Mouse (Mus musculus) intestine, embryonic 14.5 days (tissue): Measurements from ENCODE around the gene Pla2g12b. TPM values are rescaled to one million over a fixed set of nuclear protein-coding genes. Genes with fewer than 3 reads are reported as not detected.

Experiments used
- ATAC-seq: fragments of 200-750 bp; cut with Nextera tagmentation; replicated peaks from 2 replicates; pipeline ENCODE4 v1.8.0; 2017; ENCODE audit warnings: low read depth, moderate number of reproducible peaks, moderate TSS enrichment, moderate library complexity; ENCODE audit not compliant: low FRiP score, low TSS enrichment
- DNase-seq: peaks from one replicate; pipeline ENCODE4 v3.0.0-alpha.2; 2018; ENCODE audit warnings: low spot score
- H3K27ac ChIP-seq: fragments of 300-500 bp; sonication (generic); 2 replicates; pipeline ENCODE4 v1.5.1; 2014; ENCODE audit warnings: low read depth, mild to moderate bottlenecking, control low read depth
- H3K27me3 ChIP-seq: fragments of 300-500 bp; sonication (generic); replicated peaks from 2 replicates; pipeline ENCODE4 v1.6.1; 2014; ENCODE audit warnings: low read length, control low read depth; ENCODE audit not compliant: control insufficient read depth, insufficient read depth
- H3K36me3 ChIP-seq: fragments of 300-500 bp; sonication (generic); 2 replicates; pipeline ENCODE4 v1.6.1; 2014; ENCODE audit warnings: low read length, control low read depth; ENCODE audit not compliant: control insufficient read depth, insufficient read depth
- H3K4me1 ChIP-seq: fragments of 300-500 bp; sonication (generic); replicated peaks from 2 replicates; pipeline ENCODE4 v1.6.1; 2014; ENCODE audit warnings: low read length, control low read depth, mixed read lengths; ENCODE audit not compliant: control insufficient read depth, insufficient read depth
- H3K4me2 ChIP-seq: fragments of 300-500 bp; sonication (generic); 2 replicates; pipeline ENCODE4 v1.6.1; 2014; ENCODE audit warnings: low read length
- H3K4me3 ChIP-seq: fragments of 300-500 bp; sonication (generic); 2 replicates; pipeline ENCODE4 v1.5.1; 2014; ENCODE audit warnings: low read depth, low read length, control low read depth, mixed read lengths
- H3K9ac ChIP-seq: fragments of 300-500 bp; sonication (generic); 2 replicates; pipeline ENCODE4 v1.6.1; 2014; ENCODE audit warnings: mild to moderate bottlenecking, low read length
- H3K9me3 ChIP-seq: fragments of 300-500 bp; sonication (generic); 2 replicates; pipeline ENCODE4 v1.6.1; 2016; ENCODE audit warnings: low read length, control low read depth; ENCODE audit not compliant: control insufficient read depth
- WGBS: fragments of 180-500 bp; shearing (Covaris S2); extraction: QIAGEN DNeasy Blood & Tissue Kit; methylation state at CpG from one replicate; pipeline ENCODE4 v1.1.7; 2014; 5-methylcytosine and 5-hydroxymethylcytosine counted together
- polyA plus RNA-seq: library from polyadenylated mRNA; unstranded; fragments of >200 nt; fragmentation: Nextera tagmentation; extraction: Ambion mirVana; gene quantifications from 2 replicates; pipeline ENCODE4 v1.2.1, GENCODE M21; 2014

Gene Pla2g12b
- polyA plus RNA-seq: 11.6 and 14.2 TPM in 2 replicates

DNA sequence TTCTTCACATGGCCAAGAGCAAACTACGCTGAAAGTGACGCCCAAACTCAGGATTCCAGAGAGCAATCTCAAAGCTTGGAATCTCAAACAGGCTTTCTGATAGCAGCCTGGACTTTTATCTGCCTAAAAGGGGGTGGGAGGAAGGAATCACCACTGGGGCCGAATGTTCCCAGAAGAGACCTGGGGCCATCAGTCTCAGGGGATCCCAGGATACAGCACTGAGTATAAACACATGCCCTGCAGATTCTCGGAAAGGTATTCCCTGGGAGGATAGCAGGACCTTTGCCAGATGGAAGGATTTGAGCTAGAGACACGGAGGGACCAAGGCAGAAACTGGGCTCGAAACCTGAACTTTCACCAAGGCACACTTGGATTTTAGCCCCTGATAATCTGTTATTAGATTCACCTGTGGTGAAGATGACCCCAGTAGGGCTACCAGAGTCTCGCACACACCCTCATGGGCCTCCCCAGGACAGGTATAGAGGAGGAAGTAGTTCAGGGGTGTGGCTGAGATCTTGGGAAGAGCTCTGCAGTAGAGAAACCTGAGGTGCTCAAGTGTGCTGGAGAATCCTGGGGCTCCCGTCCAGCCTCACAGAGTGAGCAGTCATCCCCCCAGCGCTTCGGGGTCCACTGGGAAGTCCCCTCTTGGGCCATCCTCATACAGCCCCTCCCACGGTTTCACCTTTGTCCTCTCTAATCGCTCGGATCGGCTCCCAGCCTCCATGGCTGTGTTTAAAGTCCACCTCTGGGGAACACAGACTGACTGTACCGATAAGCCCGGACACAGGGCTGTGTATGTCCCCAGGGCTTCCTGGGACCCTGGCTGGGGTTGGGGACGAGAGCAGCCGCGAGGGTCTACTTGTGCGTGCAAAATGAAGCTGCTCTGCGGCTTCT is at the start of gene Pla2g12b:
Gene Pla2g12b (plus strand): TSS at position 762 of the 894 bp plus-strand sequence.
- 50% methylated on average over 21 of the region's 21 CpGs for WGBS
- no peak within 1 kb of the TSS for H3K4me3 ChIP-seq
- peaks cover 7% of the 10 kb centered on the region; the same call in 1 of the 2 replicates for H3K4me1 ChIP-seq
- DNase-seq: peak; percentile 58
- H3K9ac ChIP-seq: 0 out of 2 replicates have a peak within 1 kb of the TSS, but pooled peaks have one; percentile 13
- no peaks in the 10 kb centered on the region for H3K9me3 ChIP-seq
- 0 out of 2 replicates have a peak within 1 kb of the TSS, but pooled peaks have one; percentile 43 for H3K27ac ChIP-seq
- ATAC-seq: peak; percentile 74; the same call in 1 of the 2 replicates
- no peaks in the 10 kb centered on the region for H3K36me3 ChIP-seq
- H3K4me2 ChIP-seq: peak within 1 kb of the TSS; percentile 37
- no peaks in the 10 kb centered on the region for H3K27me3 ChIP-seq

GRCm38 (mm10) chr10:59354120-59354519 is 49.3 kb upstream of the Pla2g12b start:
- no peaks in the 10 kb centered on the region for H3K27me3 ChIP-seq
- WGBS: 93% methylated on average over 12 of the region's 12 CpGs
- no peaks in the 10 kb centered on the region for H3K9me3 ChIP-seq
- ATAC-seq: no peak
- no peak overlapping the region for H3K4me3 ChIP-seq
- H3K9ac ChIP-seq: no peak overlapping the region
- H3K4me2 ChIP-seq: no peak overlapping the region
- no peaks in the 10 kb centered on the region for H3K4me1 ChIP-seq
- DNase-seq: no peak
- H3K27ac ChIP-seq: no peak overlapping the region
- H3K36me3 ChIP-seq: peaks cover 76% of the 10 kb centered on the region

GRCm38 (mm10) chr10:59355020-59355419 is 48.4 kb upstream of the Pla2g12b start:
- WGBS: 85% methylated on average over 8 of the region's 8 CpGs
- Histone ChIP-seq H3K9me3 (no peaks in the 10 kb centered on the region), H3K9ac (no peak overlapping the region), H3K4me3 (no peak overlapping the region), H3K4me2 (no peak overlapping the region), H3K27ac (no peak overlapping the region), H3K4me1 (no peaks in the 10 kb centered on the region), H3K36me3 (peaks cover 76% of the 10 kb centered on the region), H3K27me3 (no peaks in the 10 kb centered on the region)
- DNase-seq (no peak), ATAC-seq (no peak)

- Histone ChIP-seq H3K4me1 (no peaks in the 10 kb centered on the region), H3K36me3 (peaks cover 75% of the 10 kb centered on the region), H3K27ac (no peak overlapping the region), H3K4me2 (no peak overlapping the region), H3K9me3 (no peaks in the 10 kb centered on the region), H3K4me3 (no peak overlapping the region), H3K27me3 (no peaks in the 10 kb centered on the region), H3K9ac (no peak overlapping the region)
- DNase-seq (no peak), ATAC-seq (no peak)
- 93% methylated on average over 4 of the region's 4 CpGs for WGBS
Observed at GRCm38 (mm10) chr10:59358744-59359143, 44.7 kb upstream of the Pla2g12b start.

- DNase-seq (no peak), ATAC-seq (no peak)
- H3K36me3 ChIP-seq: peaks cover 92% of the 10 kb centered on the region
- WGBS: 87% methylated on average over 2 of the region's 2 CpGs
- no peaks in the 10 kb centered on the region for H3K9me3 ChIP-seq
- H3K4me3 ChIP-seq: no peak overlapping the region
- no peak overlapping the region for H3K9ac ChIP-seq
- no peaks in the 10 kb centered on the region for H3K27me3 ChIP-seq
- H3K4me1 ChIP-seq: no peaks in the 10 kb centered on the region
- no peak overlapping the region for H3K4me2 ChIP-seq
- no peak overlapping the region for H3K27ac ChIP-seq
Observed at GRCm38 (mm10) chr10:59363208-59363607, 40.3 kb upstream of the Pla2g12b start.

DNA sequence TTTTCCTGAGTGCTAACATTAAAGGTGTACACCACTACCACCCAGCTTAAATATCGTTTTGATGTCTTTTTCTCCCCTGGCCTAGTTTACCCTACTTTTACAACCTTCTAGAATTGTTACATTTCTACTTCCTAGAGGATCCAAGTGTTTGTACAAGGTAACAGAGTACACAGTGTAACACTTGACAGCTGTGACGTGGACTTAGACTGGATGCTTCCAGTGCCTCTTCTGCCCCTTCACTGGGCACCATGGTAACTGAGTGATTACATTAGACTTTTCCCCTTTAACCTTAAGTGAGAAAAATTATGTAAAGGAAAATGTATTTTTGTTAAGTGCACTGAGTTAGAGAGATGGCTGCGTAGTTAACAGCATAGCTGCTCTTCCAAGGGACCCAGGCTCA is 38.9 kb upstream of the Pla2g12b start:
- H3K9ac ChIP-seq: no peak overlapping the region
- ATAC-seq: no peak
- H3K4me1 ChIP-seq: no peaks in the 10 kb centered on the region
- peaks cover 96% of the 10 kb centered on the region for H3K36me3 ChIP-seq
- H3K4me3 ChIP-seq: no peak overlapping the region
- no peaks in the 10 kb centered on the region for H3K27me3 ChIP-seq
- WGBS: 74% methylated on average over 3 of the region's 3 CpGs
- H3K9me3 ChIP-seq: no peaks in the 10 kb centered on the region
- H3K27ac ChIP-seq: no peak overlapping the region
- DNase-seq: no peak
- no peak overlapping the region for H3K4me2 ChIP-seq

DNA sequence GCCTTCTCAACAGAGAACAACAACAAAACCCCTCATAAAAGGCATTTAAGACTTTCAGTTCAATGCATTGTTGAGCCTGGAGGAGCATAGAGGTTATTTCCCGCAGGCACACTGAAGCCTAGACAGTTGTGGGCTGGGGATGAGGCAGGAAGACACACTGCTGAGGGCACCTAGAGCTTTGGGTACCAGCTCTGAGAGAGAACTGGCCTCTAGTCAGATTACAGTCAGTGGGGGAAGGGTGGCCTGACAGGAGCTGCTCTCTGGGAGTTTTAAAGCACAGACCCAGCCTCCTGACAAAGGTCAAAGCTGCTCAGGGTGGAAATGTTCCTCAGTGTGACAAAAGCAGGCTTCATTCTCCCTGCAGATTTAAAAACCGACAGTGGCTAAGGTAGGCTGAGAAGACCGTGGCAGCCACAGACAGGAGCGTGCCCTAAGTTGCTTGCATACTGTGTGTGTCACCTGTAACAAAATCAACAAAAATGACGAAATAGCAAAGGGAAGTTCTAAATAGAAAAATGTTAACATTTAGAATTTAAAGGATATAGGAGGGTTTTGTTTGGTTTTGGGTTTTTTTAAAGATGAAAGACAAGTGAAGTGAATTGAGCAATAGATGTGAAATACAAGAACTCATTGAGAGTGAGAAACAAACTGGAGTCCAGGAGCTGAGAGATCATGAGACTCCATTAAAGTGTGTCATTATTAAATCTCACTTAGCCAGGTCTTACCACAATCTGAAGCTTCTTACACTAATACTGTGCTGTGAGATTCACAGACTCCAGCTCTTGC is 37.5 kb upstream of the Pla2g12b start:
- WGBS: 86% methylated on average over 5 of the region's 5 CpGs
- no peak for DNase-seq
- no peak overlapping the region for H3K9ac ChIP-seq
- peaks cover 99% of the 10 kb centered on the region for H3K36me3 ChIP-seq
- no peak overlapping the region for H3K4me3 ChIP-seq
- no peaks in the 10 kb centered on the region for H3K9me3 ChIP-seq
- H3K27ac ChIP-seq: no peak overlapping the region
- no peaks in the 10 kb centered on the region for H3K27me3 ChIP-seq
- H3K4me2 ChIP-seq: no peak overlapping the region
- no peak for ATAC-seq
- no peaks in the 10 kb centered on the region for H3K4me1 ChIP-seq

DNA sequence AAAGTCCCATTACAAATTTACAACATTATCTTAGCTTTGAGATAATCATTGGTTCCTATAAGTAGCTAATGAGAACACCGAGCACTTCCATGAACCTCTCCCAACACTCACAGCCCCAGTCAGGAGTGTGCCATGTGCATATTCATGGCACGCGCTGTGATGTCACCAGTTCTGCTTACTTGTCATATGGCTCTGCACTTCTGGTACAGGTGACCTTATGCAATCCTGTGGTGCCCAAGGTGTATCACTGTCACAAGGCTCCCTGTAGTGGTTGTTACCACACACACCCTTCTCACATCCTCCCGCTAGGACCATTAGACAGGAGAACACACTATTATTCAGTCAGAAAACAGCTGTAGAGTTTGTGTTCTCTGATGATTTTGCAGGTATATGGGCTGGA is 36.7 kb upstream of the Pla2g12b start:
- H3K9ac ChIP-seq: no peak overlapping the region
- no peak overlapping the region for H3K4me3 ChIP-seq
- H3K27ac ChIP-seq: no peak overlapping the region
- 95% methylated on average over 4 of the region's 4 CpGs for WGBS
- H3K27me3 ChIP-seq: no peaks in the 10 kb centered on the region
- H3K4me1 ChIP-seq: no peaks in the 10 kb centered on the region
- no peak for DNase-seq
- H3K9me3 ChIP-seq: no peaks in the 10 kb centered on the region
- no peak for ATAC-seq
- H3K4me2 ChIP-seq: no peak overlapping the region
- H3K36me3 ChIP-seq: peaks cover 99% of the 10 kb centered on the region
